11 mouse cellular contexts compared by ENCODE assay signal in genomic region chr3:32334901-32335300, GRCm38 (mm10). TPM values are rescaled to one million over a fixed set of nuclear protein-coding genes. Genes with fewer than 3 reads are reported as not detected.
A peak's percentile ranks its signal among the peaks of the same experiment; 100 is the strongest.
DNase-seq lines count a peak whose midpoint lies in the region; ATAC-seq lines count a peak whose summit lies in the region.
"Had no signal": no experiment of that assay in that cellular context is flagged by ENCODE, and none has a peak within 500 bp of the region (broad histone marks: within the 10 kb centered on the region; RNA-seq: fewer than 3 reads in every experiment).

No protein-coding gene starts in this region.

- no peaks in the 10 kb centered on the region for H3K27me3 ChIP-seq in heart, embryonic 10.5 days (ENCODE audit: insufficient read depth, poor library complexity, severe bottlenecking)
- no peaks in the 10 kb centered on the region for H3K27me3 ChIP-seq in lung, embryonic 16.5 days (ENCODE audit: control insufficient read depth, insufficient read depth, low read depth, low read length)
- no peaks in the 10 kb centered on the region for H3K27me3 ChIP-seq in midbrain, embryonic 13.5 days
- H3K27me3 ChIP-seq: forebrain, embryonic 13.5 days; hindbrain, embryonic 12.5 days; neural tube, embryonic 15.5 days had no signal

- H3K9ac ChIP-seq in lung, embryonic 16.5 days (ENCODE audit: low read length) = no peak overlapping the region
- H3K9ac ChIP-seq in midbrain, embryonic 13.5 days (replicated peaks) = no peak overlapping the region
- H3K9ac ChIP-seq: forebrain, embryonic 13.5 days; hindbrain, embryonic 12.5 days; neural tube, embryonic 15.5 days had no signal

- no peaks in the 10 kb centered on the region for H3K36me3 ChIP-seq in heart, embryonic 10.5 days
- no peaks in the 10 kb centered on the region for H3K36me3 ChIP-seq in lung, embryonic 16.5 days (ENCODE audit: control insufficient read depth, insufficient read depth, low read length)
- peaks cover 8% of the 10 kb centered on the region; the same call in 1 of the 2 replicates for H3K36me3 ChIP-seq in midbrain, embryonic 13.5 days
- H3K36me3 ChIP-seq: hindbrain, embryonic 12.5 days had no signal

- WGBS in heart, embryonic 10.5 days = 77% methylated on average over 11 of the region's 11 CpGs
- WGBS in lung, embryonic 16.5 days = 58% methylated on average over 11 of the region's 11 CpGs
- WGBS in midbrain, embryonic 13.5 days = 88% methylated on average over 11 of the region's 11 CpGs

- no peak overlapping the region for H3K27ac ChIP-seq in heart, embryonic 10.5 days
- peak overlapping the region; percentile 12; the same call in 1 of the 2 replicates for H3K27ac ChIP-seq in lung, embryonic 16.5 days (ENCODE audit: low read length)
- H3K27ac ChIP-seq in midbrain, embryonic 13.5 days = no peak overlapping the region
- H3K27ac ChIP-seq: forebrain, embryonic 13.5 days; hindbrain, embryonic 12.5 days; neural tube, embryonic 15.5 days had no signal

- peak; percentile 97 for DNase-seq in heart, adult 11 months
- DNase-seq in heart, embryonic 10.5 days (ENCODE audit: low spot score) = no peak
- peak; percentile 80 to 83 for DNase-seq in heart, postnatal 10 days
- DNase-seq in ovary, postnatal 10 days (ENCODE audit: low spot score) = no peak

- ATAC-seq in granulocyte monocyte progenitor cell, adult 5-6 weeks (replicated peaks; ENCODE audit: poor library complexity, severe bottlenecking) = peak; percentile 27; the same call in 1 of the 2 replicates
- ATAC-seq in lung, embryonic 16.5 days (ENCODE audit: low read depth) = peak; percentile 88
- no peak for ATAC-seq in megakaryocyte, adult 5-6 weeks (ENCODE audit: poor library complexity, severe bottlenecking)
- no peak for ATAC-seq in midbrain, embryonic 13.5 days
- ATAC-seq: forebrain, embryonic 13.5 days had no signal

- H3K4me1 ChIP-seq in heart, embryonic 10.5 days = peaks cover 15% of the 10 kb centered on the region; the same call in 1 of the 2 replicates
- peaks cover 8% of the 10 kb centered on the region; the same call in 1 of the 2 replicates for H3K4me1 ChIP-seq in lung, embryonic 16.5 days (replicated peaks; ENCODE audit: control insufficient read depth, insufficient read depth, low read length)
- no peaks in the 10 kb centered on the region for H3K4me1 ChIP-seq in midbrain, embryonic 13.5 days (replicated peaks)
- H3K4me1 ChIP-seq: forebrain, embryonic 13.5 days; hindbrain, embryonic 12.5 days had no signal

- intact Hi-C loops in heart, postnatal 10 days (cut with DNase I) = no loop called here

- peak overlapping the region; percentile 29; the same call in 1 of the 2 replicates for H3K4me2 ChIP-seq in lung, embryonic 16.5 days (ENCODE audit: low read depth, low read length)
- H3K4me2 ChIP-seq in midbrain, embryonic 13.5 days (replicated peaks) = no peak overlapping the region
- H3K4me2 ChIP-seq: forebrain, embryonic 13.5 days; hindbrain, embryonic 12.5 days; neural tube, embryonic 15.5 days had no signal

- no peaks in the 10 kb centered on the region for H3K9me3 ChIP-seq in heart, embryonic 10.5 days
- H3K9me3 ChIP-seq in lung, embryonic 16.5 days (ENCODE audit: control insufficient read depth, low read length) = no peaks in the 10 kb centered on the region
- H3K9me3 ChIP-seq in midbrain, embryonic 13.5 days = no peaks in the 10 kb centered on the region
- H3K9me3 ChIP-seq: forebrain, embryonic 13.5 days; hindbrain, embryonic 12.5 days; neural tube, embryonic 15.5 days had no signal

- H3K4me3 ChIP-seq in heart, embryonic 10.5 days = no peak overlapping the region
- no peak overlapping the region for H3K4me3 ChIP-seq in lung, embryonic 16.5 days (ENCODE audit: low read length)
- no peak overlapping the region for H3K4me3 ChIP-seq in midbrain, embryonic 13.5 days (replicated peaks)
- H3K4me3 ChIP-seq: forebrain, embryonic 13.5 days; hindbrain, embryonic 12.5 days; neural tube, embryonic 15.5 days had no signal

RNA-seq across cellular contexts. Expression of gene Zmat3, which starts 30.9 kb away (rescaled TPM):
- polyA plus RNA-seq in heart, embryonic 10.5 days (2016; fragmentation: Nextera tagmentation; extraction: Ambion mirVana) = 4.6 and 5.3 TPM in 2 replicates
- 0.97 and 0.98 TPM in 2 replicates for total RNA-seq in granulocyte monocyte progenitor cell, adult 5-6 weeks (2014; fragmentation: Nextera tagmentation)
- total RNA-seq in granulocyte monocyte progenitor cell, adult 5-6 weeks (2017) = under 0.01 and 0.22 TPM in 2 replicates
- total RNA-seq in heart, postnatal 10 days (2021) = 10 to 100 TPM; 11.2 to 12.1 TPM
- polyA plus RNA-seq in lung, embryonic 16.5 days (2015; fragmentation: Nextera tagmentation; extraction: Ambion mirVana) = 2.8 and 3.0 TPM in 2 replicates
- total RNA-seq in megakaryocyte, adult 5-6 weeks (2015) = 2.3 and 2.4 TPM in 2 replicates
- 0.53 and 0.77 TPM in 2 replicates for total RNA-seq in megakaryocyte, adult 5-6 weeks (2017)
- polyA plus RNA-seq in midbrain, embryonic 13.5 days (2015; fragmentation: Nextera tagmentation; extraction: Ambion mirVana) = 7.8 and 9.4 TPM in 2 replicates

Comparison
In these comparisons a context has a peak if more than half of its experiments do, and no peak if none do; other contexts are left out.
1. DNase-seq: peak in heart, adult 11 months (single experiment) and heart, postnatal 10 days (2 of 2); none in heart, embryonic 10.5 days (single experiment) and ovary, postnatal 10 days (single experiment).
2. ATAC-seq: peak in granulocyte monocyte progenitor cell, adult 5-6 weeks (single experiment) and lung, embryonic 16.5 days (single experiment); none in megakaryocyte, adult 5-6 weeks (single experiment) and midbrain, embryonic 13.5 days (single experiment).